Mouse (Mus musculus): ENCODE results near the gene Ccdc159.

GRCm38 (mm10) chr9:21929208-21929607, 1.9 kb downstream of the Ccdc159 start:
- no peak for TF ChIP-seq CTCF (IDR thresholded peaks at IDR 0.05)
- TF ChIP-seq EP300 (IDR thresholded peaks at IDR 0.05): no peak

Measured in lung, postnatal 0 days (tissue).